21 mouse cellular contexts compared by ENCODE assay signal in the genomic region with DNA sequence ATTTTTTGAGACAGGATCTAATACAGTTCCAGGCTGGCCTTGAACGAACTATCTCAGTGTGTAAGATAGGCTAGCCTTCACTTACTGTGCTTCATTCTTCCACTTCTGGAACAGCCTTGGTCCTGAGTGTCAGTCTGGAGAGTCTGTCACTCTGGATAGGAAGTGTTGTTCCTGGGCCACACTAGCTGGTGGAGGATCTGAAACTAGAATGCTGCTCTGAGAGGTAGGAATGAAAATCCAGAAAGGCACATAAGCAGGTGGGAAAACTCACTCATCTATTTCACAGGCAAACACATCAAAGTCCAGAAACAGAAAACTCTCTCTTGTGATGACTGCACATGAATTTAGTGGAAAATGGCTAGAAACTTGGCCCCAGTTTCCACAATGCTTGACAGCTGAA. TPM values are rescaled to one million over a fixed set of nuclear protein-coding genes. Genes with fewer than 3 reads are reported as not detected.
A peak's percentile ranks its signal among the peaks of the same experiment; 100 is the strongest.
DNase-seq lines count a peak whose midpoint lies in the region; ATAC-seq and TF ChIP-seq lines count a peak whose summit lies in the region.
"Had no signal": no experiment of that assay in that cellular context is flagged by ENCODE, and none has a peak within 500 bp of the region (broad histone marks: within the 10 kb centered on the region; RNA-seq: fewer than 3 reads in every experiment).

No protein-coding gene starts in this region.

- H3K36me3 ChIP-seq in liver, embryonic 12.5 days = peaks cover 45% of the 10 kb centered on the region
- peaks cover 29% of the 10 kb centered on the region for H3K36me3 ChIP-seq in liver, embryonic 11.5 days (ENCODE audit: control insufficient read depth, insufficient read depth, low read length)
- peaks cover 26% of the 10 kb centered on the region for H3K36me3 ChIP-seq in liver, postnatal 0 days (replicated peaks; ENCODE audit: insufficient read depth, low read length)
- peaks cover 34% of the 10 kb centered on the region for H3K36me3 ChIP-seq in neural tube, embryonic 14.5 days (ENCODE audit: control insufficient read depth, insufficient read depth, low read length)

- no peak for TF ChIP-seq EP300 in liver, postnatal 0 days (IDR thresholded peaks at IDR 0.05; ENCODE audit: low read depth)

- TF ChIP-seq CTCF in gastrocnemius, adult 2 months (IDR thresholded peaks at IDR 0.05) = no peak
- TF ChIP-seq CTCF in liver, postnatal 0 days (IDR thresholded peaks at IDR 0.05; ENCODE audit: low read depth) = no peak

- H3K27ac ChIP-seq in gastrocnemius, adult 2 months = peak overlapping the region; percentile 96; the same call in 1 of the 2 replicates
- H3K27ac ChIP-seq in liver, embryonic 12.5 days = no peak overlapping the region
- H3K27ac ChIP-seq in liver, embryonic 11.5 days (ENCODE audit: low read depth, low read length) = no peak overlapping the region
- H3K27ac ChIP-seq in liver, postnatal 0 days (ENCODE audit: low read depth) = peak overlapping the region; percentile 91
- H3K27ac ChIP-seq in neural tube, embryonic 14.5 days (ENCODE audit: low read depth, low read length) = no peak overlapping the region; the same call in 1 of the 2 replicates
- H3K27ac ChIP-seq: liver, embryonic 14.5 days had no signal

- peak overlapping the region; percentile 96; the same call in 1 of the 2 replicates for H3K4me2 ChIP-seq in liver, embryonic 12.5 days
- no peak overlapping the region for H3K4me2 ChIP-seq in liver, embryonic 11.5 days
- H3K4me2 ChIP-seq in liver, postnatal 0 days (ENCODE audit: low read depth, low read length) = no peak overlapping the region
- peak overlapping the region; percentile 89; the same call in 1 of the 2 replicates for H3K4me2 ChIP-seq in neural tube, embryonic 14.5 days (ENCODE audit: low read depth, low read length)

- H3K27me3 ChIP-seq in liver, embryonic 12.5 days (replicated peaks) = no peaks in the 10 kb centered on the region
- H3K27me3 ChIP-seq in liver, embryonic 11.5 days (replicated peaks; ENCODE audit: control insufficient read depth, insufficient read depth, low read length) = no peaks in the 10 kb centered on the region
- no peaks in the 10 kb centered on the region for H3K27me3 ChIP-seq in liver, postnatal 0 days (ENCODE audit: insufficient read depth, low read length)
- H3K27me3 ChIP-seq in neural tube, embryonic 14.5 days (ENCODE audit: control insufficient read depth, insufficient read depth, low read length) = no peaks in the 10 kb centered on the region

- WGBS in liver, embryonic 12.5 days (ENCODE audit: insufficient replicate concordance) = 69% methylated on average over 1 of the region's 1 CpGs
- 79% methylated on average over 1 of the region's 1 CpGs for WGBS in liver, embryonic 11.5 days
- 78% methylated on average over 1 of the region's 1 CpGs for WGBS in liver, postnatal 0 days (ENCODE audit: insufficient replicate concordance)
- WGBS in neural tube, embryonic 14.5 days = 95% methylated on average over 1 of the region's 1 CpGs

- DNase-seq in gastrocnemius, adult 2 months = no peak
- DNase-seq in gastrocnemius, adult 18-20 months (ENCODE audit: low spot score) = no peak
- no peak for DNase-seq in liver, embryonic 11.5 days (ENCODE audit: low spot score)
- DNase-seq in liver, postnatal 0 days = no peak
- no peak for DNase-seq in spleen, adult 18-20 months
- DNase-seq in right cerebral cortex, postnatal 4 days = no peak
- DNase-seq: gastrocnemius, postnatal 14 days; kidney, postnatal 36 days; right cerebral cortex, postnatal 14 days had no signal

- no peak for ATAC-seq in liver, embryonic 12.5 days
- ATAC-seq in liver, embryonic 11.5 days (replicated peaks; ENCODE audit: low FRiP score) = no peak
- no peak for ATAC-seq in liver, postnatal 0 days
- ATAC-seq in neural tube, embryonic 14.5 days (ENCODE audit: low read depth) = no peak

- H3K4me3 ChIP-seq in gastrocnemius, adult 2 months = no peak overlapping the region
- 0 out of 2 replicates have a peak overlapping the region, but pooled peaks have one; percentile 71 for H3K4me3 ChIP-seq in liver, embryonic 12.5 days
- H3K4me3 ChIP-seq in liver, embryonic 11.5 days (ENCODE audit: low read depth, low read length) = no peak overlapping the region
- no peak overlapping the region for H3K4me3 ChIP-seq in liver, postnatal 0 days (ENCODE audit: low read depth, low read length)
- H3K4me3 ChIP-seq in neural tube, embryonic 14.5 days (ENCODE audit: low read depth, low read length) = no peak overlapping the region

- no peak overlapping the region for H3K9ac ChIP-seq in liver, embryonic 12.5 days
- H3K9ac ChIP-seq in liver, embryonic 11.5 days (ENCODE audit: low read depth, low read length) = no peak overlapping the region
- H3K9ac ChIP-seq in liver, postnatal 0 days (replicated peaks) = no peak overlapping the region
- H3K9ac ChIP-seq in neural tube, embryonic 14.5 days (replicated peaks; ENCODE audit: low read depth, low read length) = 0 out of 2 replicates have a peak overlapping the region, but pooled peaks have one; percentile 91

- peaks cover 22% of the 10 kb centered on the region for H3K4me1 ChIP-seq in liver, embryonic 12.5 days
- H3K4me1 ChIP-seq in liver, embryonic 11.5 days (replicated peaks; ENCODE audit: control insufficient read depth, insufficient read depth, low read length) = peaks cover 8% of the 10 kb centered on the region
- peaks cover 17% of the 10 kb centered on the region for H3K4me1 ChIP-seq in liver, postnatal 0 days (ENCODE audit: insufficient read depth)
- H3K4me1 ChIP-seq in neural tube, embryonic 14.5 days (ENCODE audit: control insufficient read depth, insufficient read depth, low read length) = peaks cover 10% of the 10 kb centered on the region; the same call in 1 of the 2 replicates

- H3K9me3 ChIP-seq in liver, embryonic 12.5 days (replicated peaks) = peaks cover 7% of the 10 kb centered on the region; the same call in 1 of the 2 replicates
- H3K9me3 ChIP-seq in liver, embryonic 11.5 days (ENCODE audit: control insufficient read depth, low read length) = peaks cover 10% of the 10 kb centered on the region
- no peaks in the 10 kb centered on the region for H3K9me3 ChIP-seq in liver, postnatal 0 days (ENCODE audit: low read length)
- peaks cover 12% of the 10 kb centered on the region for H3K9me3 ChIP-seq in neural tube, embryonic 14.5 days (ENCODE audit: control insufficient read depth, low read length)

- intact Hi-C loops in gastrocnemius, adult 2 months (cut with DNase I) = no loop called here

RNA-seq across cellular contexts. Expression of gene Zfp775, which starts 1.3 kb away (rescaled TPM):
- 1 to 10 TPM; 8.0 to 10.0 TPM for total RNA-seq in gastrocnemius, adult 2 months (2021)
- total RNA-seq in gastrocnemius, adult 18-20 months (2021) = 1 to 10 TPM; 8.8 TPM
- 2.0 and 2.2 TPM in 2 replicates for polyA plus RNA-seq in liver, embryonic 12.5 days (2016; fragmentation: Nextera tagmentation; extraction: Ambion mirVana)
- 2.7 and 3.3 TPM in 2 replicates for polyA plus RNA-seq in liver, embryonic 11.5 days (2014; fragmentation: Nextera tagmentation; extraction: Ambion mirVana)
- polyA plus RNA-seq in liver, postnatal 0 days (2015; fragmentation: Nextera tagmentation; extraction: Ambion mirVana) = 0.93 and 1.8 TPM in 2 replicates
- polyA plus RNA-seq in neural tube, embryonic 14.5 days (2014; fragmentation: Nextera tagmentation; extraction: Ambion mirVana) = 12.3 and 17.6 TPM in 2 replicates
- total RNA-seq: MEL had no signal

RNA-seq across cellular contexts. Expression of gene Gm44965, which starts 6.9 kb away (rescaled TPM):
- not detected for total RNA-seq in gastrocnemius, adult 2 months (2021)
- total RNA-seq in gastrocnemius, adult 18-20 months (2021) = not detected
- polyA plus RNA-seq in liver, embryonic 12.5 days (2016; fragmentation: Nextera tagmentation; extraction: Ambion mirVana) = not detected in 2 replicates
- polyA plus RNA-seq in liver, embryonic 11.5 days (2014; fragmentation: Nextera tagmentation; extraction: Ambion mirVana) = not detected in 2 replicates
- not detected in 2 replicates for polyA plus RNA-seq in liver, postnatal 0 days (2015; fragmentation: Nextera tagmentation; extraction: Ambion mirVana)
- not detected in 2 replicates for polyA plus RNA-seq in neural tube, embryonic 14.5 days (2014; fragmentation: Nextera tagmentation; extraction: Ambion mirVana)
- total RNA-seq: adrenal gland, postnatal 36 days; MEL; neutrophil, adult 5-6 weeks had no signal
- polyA plus RNA-seq: erythroblast, embryonic 14.5 days; heart, embryonic 11.5 days; liver, embryonic 14.5 days; macrophage had no signal

RNA-seq across cellular contexts. Expression of gene Repin1, which starts 6.9 kb away (rescaled TPM):
- total RNA-seq in gastrocnemius, adult 2 months (2021) = 10 to 100 TPM; 27.8 to 33.5 TPM
- total RNA-seq in gastrocnemius, adult 18-20 months (2021) = 10 to 100 TPM; 30.6 to 31.9 TPM
- 11.8 and 13.2 TPM in 2 replicates for polyA plus RNA-seq in liver, embryonic 12.5 days (2016; fragmentation: Nextera tagmentation; extraction: Ambion mirVana)
- 20.0 and 20.1 TPM in 2 replicates for polyA plus RNA-seq in liver, embryonic 11.5 days (2014; fragmentation: Nextera tagmentation; extraction: Ambion mirVana)
- polyA plus RNA-seq in liver, postnatal 0 days (2015; fragmentation: Nextera tagmentation; extraction: Ambion mirVana) = 14.4 and 14.8 TPM in 2 replicates
- polyA plus RNA-seq in neural tube, embryonic 14.5 days (2014; fragmentation: Nextera tagmentation; extraction: Ambion mirVana) = 38.9 and 40.8 TPM in 2 replicates
- total RNA-seq: MEL had no signal

RNA-seq across cellular contexts. Expression of gene Gm45021, which starts 11.2 kb away (rescaled TPM):
- not detected for total RNA-seq in gastrocnemius, adult 2 months (2021)
- total RNA-seq in gastrocnemius, adult 18-20 months (2021) = not detected
- polyA plus RNA-seq in liver, embryonic 12.5 days (2016; fragmentation: Nextera tagmentation; extraction: Ambion mirVana) = 0.44 TPM in 1 of 2 replicates, not detected in the other
- not detected in 2 replicates for polyA plus RNA-seq in liver, embryonic 11.5 days (2014; fragmentation: Nextera tagmentation; extraction: Ambion mirVana)
- polyA plus RNA-seq in liver, postnatal 0 days (2015; fragmentation: Nextera tagmentation; extraction: Ambion mirVana) = not detected in 2 replicates
- polyA plus RNA-seq in neural tube, embryonic 14.5 days (2014; fragmentation: Nextera tagmentation; extraction: Ambion mirVana) = 0.90 TPM in 1 of 2 replicates, not detected in the other
- total RNA-seq: adrenal gland, postnatal 36 days; gastrocnemius, postnatal 14 days; hematopoietic stem cell, adult 5-6 weeks; MEL; neutrophil, adult 5-6 weeks had no signal
- polyA plus RNA-seq: C2C12; erythroblast, embryonic 14.5 days; liver, embryonic 14.5 days; macrophage; stomach, embryonic 16.5 days had no signal

RNA-seq across cellular contexts. Expression of gene AI854703, which starts 26.0 kb away (rescaled TPM):
- total RNA-seq in gastrocnemius, adult 2 months (2021) = under 1 TPM; 0.38 to 0.50 TPM
- total RNA-seq in gastrocnemius, adult 18-20 months (2021) = under 1 TPM; 0.76 to 0.78 TPM
- polyA plus RNA-seq in liver, embryonic 12.5 days (2016; fragmentation: Nextera tagmentation; extraction: Ambion mirVana) = 0.30 and 0.50 TPM in 2 replicates
- polyA plus RNA-seq in liver, embryonic 11.5 days (2014; fragmentation: Nextera tagmentation; extraction: Ambion mirVana) = 0.40 and 0.45 TPM in 2 replicates
- polyA plus RNA-seq in liver, postnatal 0 days (2015; fragmentation: Nextera tagmentation; extraction: Ambion mirVana) = 0.16 and 0.20 TPM in 2 replicates
- polyA plus RNA-seq in neural tube, embryonic 14.5 days (2014; fragmentation: Nextera tagmentation; extraction: Ambion mirVana) = 20.5 and 26.9 TPM in 2 replicates
- total RNA-seq: MEL had no signal
- polyA plus RNA-seq: erythroblast, embryonic 14.5 days had no signal

Comparison
In these comparisons a context has a peak if more than half of its experiments do, and no peak if none do; other contexts are left out.
1. H3K27ac ChIP-seq: peak in gastrocnemius, adult 2 months (single experiment) and liver, postnatal 0 days (single experiment); none in liver, embryonic 12.5 days (single experiment), liver, embryonic 11.5 days (single experiment) and neural tube, embryonic 14.5 days (single experiment).
2. H3K4me2 ChIP-seq: peak in liver, embryonic 12.5 days (single experiment) and neural tube, embryonic 14.5 days (single experiment); none in liver, embryonic 11.5 days (single experiment) and liver, postnatal 0 days (single experiment).